Mouse (Mus musculus): ENCODE measurements around the gene Fkbp2. TPM values are rescaled to one million over a fixed set of nuclear protein-coding genes. Genes with fewer than 3 reads are reported as not detected.

Gene Fkbp2
- total RNA-seq, 2 experiments from 2014 or later = 93.3 to 103 TPM

DNA sequence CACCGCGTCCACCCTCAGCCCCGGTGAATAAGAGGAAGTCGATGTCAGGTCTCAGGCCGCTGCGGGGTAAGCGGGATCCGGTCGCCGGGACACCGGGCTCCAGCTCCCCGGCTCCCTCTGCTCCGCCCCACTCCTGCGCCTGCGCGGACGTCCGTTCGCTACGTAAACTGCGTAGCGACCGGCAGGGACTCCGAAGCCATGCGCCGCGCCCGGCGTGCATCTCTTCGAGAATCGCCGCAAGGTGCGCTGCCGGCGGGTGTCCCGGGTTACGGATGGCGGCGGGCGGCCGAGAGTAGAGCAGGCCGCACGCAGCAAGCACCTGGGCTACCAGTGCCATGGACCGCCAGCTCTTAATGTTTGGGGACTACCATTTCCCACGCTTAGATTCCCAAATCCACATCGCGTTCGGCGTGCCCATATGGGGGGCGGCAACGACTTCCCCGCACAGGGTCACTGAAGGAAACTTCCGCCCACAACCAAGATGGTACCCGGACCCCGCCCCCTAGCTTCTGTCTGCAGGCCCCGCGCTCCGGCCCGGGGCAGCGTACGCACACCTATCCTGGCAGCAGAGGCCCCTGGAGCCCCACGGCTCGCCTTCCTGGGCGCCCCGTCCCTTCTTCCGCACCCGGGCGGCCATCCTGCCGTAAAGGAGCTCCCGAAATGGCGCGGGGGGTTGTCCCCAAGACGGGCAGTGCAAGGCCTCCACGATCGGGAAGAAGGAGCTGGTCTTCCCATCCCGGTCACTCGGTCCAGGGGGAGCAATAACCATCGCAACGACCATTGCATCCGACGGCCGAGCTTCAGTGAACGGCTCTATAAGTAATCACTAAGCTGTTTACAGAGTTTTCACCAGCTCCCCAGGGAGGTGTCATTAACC, 38.7 kb downstream of the Fkbp2 start, which contains the start of gene Bad:
TSS of gene Bad (plus strand) at position 490 of the 877 bp plus-strand sequence.
- peak; percentile 96 for DNase-seq

DNA sequence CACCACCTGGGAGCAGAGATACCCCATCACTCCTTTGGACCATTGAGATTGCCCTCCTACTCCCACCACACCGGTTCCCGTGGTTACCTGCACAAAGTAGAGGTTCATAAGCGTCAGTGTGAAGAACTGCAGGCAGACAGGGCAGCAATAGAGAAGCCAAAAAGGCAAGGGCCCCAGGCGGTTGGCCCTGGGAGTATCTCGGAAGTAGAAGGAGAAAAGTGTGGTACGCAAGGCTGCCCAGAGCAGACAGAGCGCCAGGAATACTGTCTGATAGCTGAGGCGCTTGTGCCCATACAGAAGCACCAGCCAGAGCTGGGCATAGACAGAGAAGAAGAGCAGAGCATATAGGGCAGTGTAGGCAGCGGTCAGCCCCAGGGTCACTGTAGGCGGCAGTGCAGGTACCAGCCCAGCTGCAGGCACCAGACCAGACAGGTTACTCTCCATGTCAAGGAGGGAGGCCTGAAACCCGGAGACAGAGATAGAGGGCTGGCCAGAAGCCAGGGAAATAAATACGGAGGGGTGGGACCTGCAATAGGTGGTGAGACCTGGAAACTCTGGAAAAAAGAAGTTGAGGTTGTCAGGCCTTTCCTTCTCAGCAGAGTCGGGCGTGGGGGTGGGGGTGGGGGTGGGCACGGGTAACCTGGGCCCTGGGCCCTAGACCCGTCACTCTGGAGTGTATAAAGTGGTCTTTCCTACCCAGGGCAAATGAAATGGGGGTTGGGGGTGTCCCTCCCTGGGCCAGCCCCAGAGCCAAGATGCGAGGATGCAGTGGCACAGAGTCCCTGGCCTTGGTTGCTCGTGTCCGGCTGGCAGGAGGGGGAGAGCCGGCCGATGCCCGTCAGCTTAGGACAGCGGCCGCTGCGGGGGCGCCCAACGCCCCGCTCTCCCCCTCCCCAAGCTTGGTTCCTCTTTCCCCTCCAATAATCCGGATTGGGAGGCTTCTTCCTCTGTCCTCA, 39.6 kb downstream of the Fkbp2 start:
- no peak for DNase-seq

DNA sequence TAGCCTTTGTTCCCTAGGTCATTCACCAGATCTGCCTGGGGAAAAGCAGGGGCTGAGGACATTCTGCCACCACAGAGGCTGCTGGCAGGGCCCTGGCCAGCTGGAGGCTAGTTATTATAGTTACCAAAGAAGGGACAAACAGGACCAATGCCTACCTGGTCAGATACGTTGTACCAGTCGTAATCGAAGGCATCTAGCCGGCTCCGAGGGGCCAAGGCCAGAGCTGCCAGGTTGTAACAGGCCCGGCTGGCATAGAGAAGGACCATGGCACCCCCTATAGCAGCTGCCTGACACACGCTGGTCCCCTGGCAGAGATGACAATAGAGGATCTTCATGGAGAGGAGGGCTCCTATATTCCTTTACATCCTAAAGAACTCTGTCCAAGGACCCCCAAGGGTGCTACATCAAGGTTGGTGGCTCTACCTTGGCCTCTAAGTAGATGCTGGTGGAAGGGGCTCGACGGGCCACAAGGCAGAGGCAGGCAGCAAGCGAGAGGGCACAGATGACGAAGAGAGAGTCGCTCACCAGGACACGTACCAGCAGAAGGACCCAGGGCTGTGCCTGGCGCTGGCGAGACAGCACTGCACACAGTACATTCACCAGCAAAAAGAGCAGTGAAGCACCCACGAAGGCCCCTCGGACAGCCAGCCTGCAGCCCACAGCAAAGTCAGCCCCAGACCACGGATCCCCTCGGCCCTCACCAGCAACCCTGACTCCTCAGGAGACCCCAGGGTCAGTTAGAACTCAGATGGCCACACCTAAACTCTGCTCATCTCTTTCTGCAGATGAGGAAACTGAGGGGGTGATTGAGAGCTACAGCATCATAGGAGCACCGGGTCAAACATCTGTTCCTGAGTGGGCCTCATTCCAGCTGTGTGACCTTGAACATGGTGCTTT, 40.9 kb downstream of the Fkbp2 start:
- no peak for DNase-seq

DNA sequence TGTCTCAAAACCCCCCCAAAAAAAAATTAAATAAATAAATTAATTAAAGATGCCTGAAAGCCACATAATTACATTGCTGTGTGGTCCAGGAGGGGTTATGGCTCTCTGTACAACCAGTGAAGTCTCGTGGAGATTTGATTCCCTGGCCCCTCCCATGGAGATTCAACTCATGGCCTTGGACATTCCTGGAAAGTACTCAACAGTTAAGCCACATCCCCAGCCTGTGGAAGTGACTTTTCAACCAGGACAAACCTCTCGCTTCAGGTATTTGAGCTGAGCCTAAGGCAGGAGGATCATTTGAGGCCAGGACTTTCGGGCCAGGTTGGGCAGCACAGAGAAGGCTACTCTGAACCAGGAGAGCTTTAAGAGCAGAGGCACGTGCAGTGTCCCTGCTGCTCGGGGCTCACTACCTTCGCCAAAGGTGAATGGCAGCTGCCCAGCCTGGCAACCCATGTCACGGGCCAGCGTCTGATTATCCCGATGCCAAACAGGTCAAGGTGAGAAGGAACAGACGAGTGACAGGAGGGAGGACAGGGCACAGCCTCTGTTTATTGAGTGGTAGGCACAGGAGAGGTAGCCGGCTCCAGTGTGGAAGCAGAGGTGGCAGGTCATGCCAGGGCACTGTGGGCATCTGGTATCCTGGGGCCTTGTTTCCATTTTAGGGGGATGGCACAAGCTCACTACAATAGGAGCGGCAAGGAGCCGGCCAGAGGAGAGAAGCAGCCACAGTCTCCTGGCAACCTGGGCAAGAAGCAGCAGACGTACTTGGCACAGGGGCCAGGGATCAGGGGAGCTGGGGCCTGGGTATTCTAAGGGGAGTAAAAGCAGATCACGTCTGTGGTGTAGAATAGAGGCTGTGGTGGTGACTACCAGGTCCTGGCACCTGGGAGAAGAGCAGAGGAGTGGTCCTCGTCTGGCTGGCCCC, 42.5 kb downstream of the Fkbp2 start:
- DNase-seq = no peak

DNA sequence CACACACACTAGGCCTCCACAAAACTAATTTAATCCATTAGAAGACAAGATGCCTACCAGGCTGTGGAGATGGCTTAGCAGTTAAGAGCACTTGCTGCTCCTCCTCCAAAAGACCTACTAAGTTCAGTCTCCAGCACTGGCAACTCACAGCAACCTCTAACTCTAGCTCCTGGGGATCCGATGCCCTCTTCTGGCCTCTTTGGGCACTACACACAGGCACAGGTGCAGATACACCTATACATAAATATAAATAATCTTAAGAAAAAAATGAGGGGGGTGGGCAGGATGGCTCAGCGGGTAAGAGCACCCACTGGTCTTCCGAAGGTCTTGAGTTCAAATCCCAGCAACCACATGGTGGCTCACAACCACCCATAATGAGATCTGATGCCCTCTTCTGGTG, 44.0 kb downstream of the Fkbp2 start:
- peak in 1 of 2 experiments; percentile 29 for DNase-seq

DNA sequence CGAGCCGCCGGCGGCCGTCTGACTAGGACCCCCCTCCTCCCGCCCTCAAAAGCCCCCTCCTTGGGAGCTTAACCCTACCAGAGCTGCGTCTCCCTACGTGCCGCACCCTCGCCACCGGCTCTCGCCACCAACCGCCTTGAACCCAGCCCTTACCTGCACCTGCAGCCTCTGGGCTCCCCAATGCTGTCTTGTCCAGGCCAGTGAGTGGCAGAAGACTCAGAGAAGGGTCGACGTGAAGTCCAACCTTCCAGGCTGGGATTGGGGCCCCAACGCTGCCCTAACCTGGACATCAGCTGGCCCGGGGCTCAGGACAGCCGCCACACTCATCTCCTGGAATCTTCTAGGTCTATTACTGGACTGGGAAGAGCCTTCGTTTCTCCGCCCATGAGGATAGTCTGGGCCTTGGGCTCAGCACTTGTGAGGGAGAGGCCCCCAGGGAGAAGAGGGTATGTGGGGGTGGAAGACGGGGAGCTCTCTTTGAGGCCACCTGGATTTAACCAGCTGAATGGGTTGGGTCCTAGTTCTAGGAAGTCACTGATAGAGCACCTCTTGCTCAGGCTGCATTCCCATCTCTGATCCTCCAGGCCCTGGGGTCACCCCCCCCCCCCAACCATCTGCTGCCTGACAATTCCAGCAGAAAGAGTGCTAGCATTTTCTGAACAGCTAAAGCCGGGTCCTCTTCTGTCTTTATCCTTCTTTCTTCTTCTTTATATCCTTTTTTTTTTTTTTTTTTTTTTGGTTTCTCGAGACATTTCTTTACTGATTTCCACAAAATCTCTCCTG, 45.9 kb downstream of the Fkbp2 start, which contains the start of gene Kcnk4:
TSS of gene Kcnk4 (minus strand) at position 321 of the 783 bp plus-strand sequence.
- no peak for DNase-seq

DNA sequence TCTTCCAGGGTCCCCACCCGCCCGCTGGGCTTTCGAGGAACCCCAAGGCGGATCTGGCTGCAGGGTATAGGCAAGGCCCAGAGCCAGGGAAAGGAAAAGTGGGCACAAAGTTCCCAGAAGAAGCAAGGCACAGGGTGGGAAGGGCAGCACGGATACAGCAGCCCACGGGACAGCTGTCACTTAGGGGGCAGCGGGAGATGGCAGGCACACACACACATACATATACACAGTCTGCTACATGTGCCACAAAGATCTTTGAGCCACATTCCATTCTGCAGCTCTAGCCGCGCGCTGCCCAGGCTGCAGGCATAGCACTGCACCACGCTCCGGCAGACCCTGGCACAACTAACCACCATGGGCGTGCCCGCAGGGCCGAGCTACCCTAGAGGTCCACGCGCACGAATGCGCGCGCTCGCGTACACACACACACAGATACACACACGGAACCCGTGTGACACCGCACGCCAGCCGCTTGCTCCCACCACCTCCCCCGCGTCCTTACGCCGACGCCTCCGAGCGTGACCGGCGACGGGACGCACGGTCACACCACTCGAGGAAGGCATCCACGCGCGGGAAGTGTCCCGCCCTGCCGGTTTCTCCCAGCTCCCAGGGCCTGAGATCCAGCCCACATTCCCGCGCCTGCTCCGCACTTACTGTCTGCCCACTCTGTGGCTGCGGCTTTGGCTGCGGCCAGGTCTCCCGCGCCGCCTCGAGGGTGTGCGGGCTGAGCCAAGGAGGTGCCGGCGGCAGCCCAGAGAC, 46.7 kb downstream of the Fkbp2 start:
- peak; percentile 26 to 49 for DNase-seq

DNA sequence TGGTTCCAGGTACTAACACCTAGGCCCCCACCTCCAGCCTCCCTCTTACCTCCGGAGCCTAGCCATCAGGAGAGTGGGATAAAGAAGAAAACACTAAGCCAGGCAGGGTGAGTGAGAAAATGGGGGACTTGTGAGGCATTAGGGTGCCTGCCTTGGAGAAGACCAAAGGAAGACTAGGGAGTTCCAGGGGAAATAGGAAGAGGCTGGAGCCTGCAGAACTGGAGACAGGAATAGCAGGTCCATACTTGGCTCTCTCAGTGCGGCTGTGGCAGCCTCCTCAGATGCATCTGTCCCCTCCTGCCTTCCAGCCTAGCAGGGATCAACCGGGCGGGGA, 47.2 kb downstream of the Fkbp2 start:
- DNase-seq = no peak

DNA sequence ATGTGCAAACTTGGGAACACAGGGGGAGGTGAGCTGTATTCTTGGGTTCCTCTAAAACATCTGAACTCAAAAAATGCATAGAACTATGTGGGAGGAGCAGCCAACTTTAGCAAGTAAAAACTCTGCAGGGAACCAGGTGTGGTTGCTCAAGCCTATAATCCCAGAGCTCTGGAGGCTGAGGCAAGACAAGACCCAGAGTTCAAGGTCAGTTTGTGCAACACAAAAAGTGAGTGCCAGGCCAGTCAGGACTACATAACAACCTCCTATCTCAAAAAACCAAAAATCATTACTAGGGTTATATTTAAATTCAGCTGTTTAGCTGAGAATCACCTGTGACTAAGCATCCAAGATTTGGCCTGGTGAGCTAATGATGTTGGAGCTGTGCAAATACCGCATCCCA, 48.3 kb downstream of the Fkbp2 start:
- peak in 1 of 2 experiments; percentile 2 for DNase-seq

DNA sequence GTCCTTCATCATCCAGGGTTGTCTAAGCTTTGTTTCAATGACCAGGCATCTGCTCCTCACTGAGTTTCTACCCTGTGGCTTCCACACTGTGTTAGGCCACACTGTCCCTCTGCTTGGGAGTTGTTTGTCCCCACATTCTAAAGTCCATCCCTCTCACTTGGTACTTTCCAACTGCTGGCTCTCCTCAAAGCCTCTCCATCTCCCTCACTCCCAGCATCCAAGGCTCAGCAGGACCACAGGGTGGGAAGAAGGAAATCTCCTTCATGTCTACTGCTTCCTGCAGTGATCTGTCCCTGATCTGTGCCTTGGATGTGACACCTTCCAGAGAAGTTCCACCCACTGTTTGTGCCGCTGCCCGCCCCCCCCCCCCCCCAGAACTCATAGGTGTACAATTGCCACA, 49.3 kb downstream of the Fkbp2 start:
- DNase-seq = no peak

DNA sequence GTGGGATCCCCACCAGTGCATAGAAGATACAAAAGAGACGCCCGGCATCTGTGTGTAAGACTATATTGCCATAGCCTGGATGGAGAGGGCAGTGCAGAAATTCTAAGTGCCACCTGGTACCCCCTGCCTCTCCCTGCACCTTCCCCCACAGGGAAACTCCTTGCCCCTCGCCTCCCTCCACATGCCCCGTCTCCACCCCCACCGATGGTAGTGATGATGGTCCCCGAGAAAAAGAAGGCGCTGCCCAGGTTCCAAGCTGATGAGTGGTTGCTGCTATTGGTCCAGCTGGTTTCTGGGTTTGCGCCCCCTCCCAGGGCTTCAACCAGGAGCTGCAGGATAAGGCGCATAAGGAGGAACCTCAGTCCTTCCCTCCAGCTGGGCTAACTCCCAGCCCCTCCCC, 52.2 kb downstream of the Fkbp2 start:
- DNase-seq = no peak

Other genes with a start within 250 kb of the Fkbp2 start
- 10 to 100 TPM; 30.0 to 30.7 TPM for gene Rps6ka4, start 139.9 kb downstream of the Fkbp2 start, total RNA-seq (2021)
- gene Ccdc88b, start 122.3 kb downstream of the Fkbp2 start, total RNA-seq (2021) = 1 to 10 TPM; 1.7 to 1.8 TPM
- 100 to 1,000 TPM in 1 of 2 experiments, 10 to 100 TPM in 1; 93.1 to 116 TPM for gene Trmt112, start 70.8 kb downstream of the Fkbp2 start, total RNA-seq (2021)
- 100 to 1,000 TPM; 254 to 293 TPM for gene Prdx5, start 70.4 kb downstream of the Fkbp2 start, total RNA-seq (2021)
- gene Esrra, start 58.7 kb downstream of the Fkbp2 start, total RNA-seq (2021) = 10 to 100 TPM; 33.6 to 50.9 TPM
- not detected for gene Catsperz, start 55.1 kb downstream of the Fkbp2 start, total RNA-seq (2021)
- under 1 TPM; 0.16 to 0.20 TPM for gene Kcnk4, start 46.0 kb downstream of the Fkbp2 start, total RNA-seq (2021)
- gene Bad, start 38.6 kb downstream of the Fkbp2 start, total RNA-seq (2021) = 10 to 100 TPM; 48.6 to 54.5 TPM
- 10 to 100 TPM; 49.1 to 49.9 TPM for gene Gpr137, start 38.0 kb downstream of the Fkbp2 start, total RNA-seq (2021)
- gene Ppp1r14b, start 5.5 kb downstream of the Fkbp2 start, total RNA-seq (2021) = 100 to 1,000 TPM; 203 TPM
- 10 to 100 TPM; 41.8 to 44.5 TPM for gene Plcb3, start 4.0 kb downstream of the Fkbp2 start, total RNA-seq (2021)
- 10 to 100 TPM; 92.0 to 95.7 TPM for gene Vegfb, start 7.2 kb upstream of the Fkbp2 start, total RNA-seq (2021)
- 10 to 100 TPM; 38.5 to 46.1 TPM for gene Dnajc4, start 12.1 kb upstream of the Fkbp2 start, total RNA-seq (2021)
- 10 to 100 TPM; 39.0 to 42.4 TPM for gene Nudt22, start 15.6 kb upstream of the Fkbp2 start, total RNA-seq (2021)
- 10 to 100 TPM in 1 of 2 experiments, 1 to 10 TPM in 1; 8.2 to 16.8 TPM for gene Trpt1, start 15.6 kb upstream of the Fkbp2 start, total RNA-seq (2021)
- 1 to 10 TPM; 6.9 TPM for gene Fermt3, start 39.0 kb upstream of the Fkbp2 start, total RNA-seq (2021)
- gene Stip1, start 59.5 kb upstream of the Fkbp2 start, total RNA-seq (2021) = 100 to 1,000 TPM; 149 to 281 TPM
- gene Macrod1, start 76.3 kb upstream of the Fkbp2 start, total RNA-seq (2021) = 10 to 100 TPM; 52.5 to 66.7 TPM
- 1 to 10 TPM; 1.3 to 4.0 TPM for gene Flrt1, start 125.2 kb upstream of the Fkbp2 start, total RNA-seq (2021)
- 100 to 1,000 TPM; 118 to 130 TPM for gene Otub1, start 225.8 kb upstream of the Fkbp2 start, total RNA-seq (2021)
- 1,000 to 10,000 TPM; 1,022 to 1,091 TPM for gene Cox8a, start 237.1 kb upstream of the Fkbp2 start, total RNA-seq (2021)

Measured in adrenal gland, postnatal 36 days (tissue).